Mouse (Mus musculus) heart, postnatal 0 days (tissue): Measurements from ENCODE around the gene Smad5. TPM values are rescaled to one million over a fixed set of nuclear protein-coding genes. Genes with fewer than 3 reads are reported as not detected.
A peak's percentile ranks its signal among the peaks of the same experiment; 100 is the strongest.

Experiments used
- ATAC-seq: fragments of 200-750 bp; cut with Nextera tagmentation; 2 replicates; pipeline ENCODE4 v1.8.0; 2017; ENCODE audit warnings: low read depth, moderate number of reproducible peaks, moderate library complexity; ENCODE audit not compliant: insufficient read depth
- DNase-seq: peaks from one replicate; pipeline ENCODE4 v3.0.0-alpha.2; 2016; ENCODE audit warnings: low spot score
- H3K27ac ChIP-seq: fragments of 300-500 bp; sonication (generic); 2 replicates; pipeline ENCODE4 v1.5.1; 2014; ENCODE audit warnings: low read depth, mild to moderate bottlenecking
- H3K27me3 ChIP-seq: fragments of 300-500 bp; sonication (generic); 2 replicates; pipeline ENCODE4 v1.6.1; 2014; ENCODE audit warnings: low read length, mixed read lengths; ENCODE audit not compliant: control insufficient read depth, insufficient read depth
- H3K36me3 ChIP-seq: fragments of 300-500 bp; sonication (generic); replicated peaks from 2 replicates; pipeline ENCODE4 v1.6.1; 2014; ENCODE audit warnings: low read length, mixed read lengths; ENCODE audit not compliant: control insufficient read depth, insufficient read depth
- H3K4me1 ChIP-seq: fragments of 300-500 bp; sonication (generic); 2 replicates; pipeline ENCODE4 v1.6.1; 2014; ENCODE audit warnings: antibody characterized with exemption; ENCODE audit not compliant: control insufficient read depth, insufficient read depth
- H3K4me2 ChIP-seq: fragments of 300-500 bp; sonication (generic); 2 replicates; pipeline ENCODE4 v1.6.1; 2014; ENCODE audit warnings: low read depth, mild to moderate bottlenecking, low read length, moderate library complexity
- H3K4me3 ChIP-seq: fragments of 300-500 bp; sonication (generic); 2 replicates; pipeline ENCODE4 v1.5.1; 2014; ENCODE audit warnings: low read depth, low read length
- H3K9ac ChIP-seq: fragments of 300-500 bp; sonication (generic); replicated peaks from 2 replicates; pipeline ENCODE4 v1.6.1; 2014; ENCODE audit warnings: low read depth, low read length, mixed read lengths
- H3K9me3 ChIP-seq: fragments of 300-500 bp; sonication (generic); replicated peaks from 2 replicates; pipeline ENCODE4 v1.6.1; 2016; ENCODE audit warnings: low read length; ENCODE audit not compliant: control insufficient read depth
- CTCF ChIP-seq: IDR thresholded peaks from 2 replicates; pipeline ENCODE4 v1.5.1; 2016; ENCODE audit warnings: antibody characterized with exemption, control low read depth, low read depth
- EP300 ChIP-seq: IDR thresholded peaks from 2 replicates; pipeline ENCODE4 v1.6.1; 2016; ENCODE audit warnings: antibody characterized with exemption, low read depth
- WGBS: fragments of 180-500 bp; shearing (Covaris S2); extraction: QIAGEN DNeasy Blood & Tissue Kit; methylation state at CpG from one replicate; pipeline ENCODE4 v1.1.7; 2014; 5-methylcytosine and 5-hydroxymethylcytosine counted together
- polyA plus RNA-seq: library from polyadenylated mRNA; unstranded; fragments of >200 nt; fragmentation: Nextera tagmentation; extraction: Ambion mirVana; gene quantifications from 2 replicates; pipeline ENCODE4 v1.2.1, GENCODE M21; 2015
- total RNA-seq: library from RNA; depleted of rRNA; stranded (reverse); fragments of >200 nt; gene quantifications from 2 replicates; pipeline ENCODE4 v1.2.3, GENCODE M21; 2014; ENCODE audit warnings: low replicate concordance

The Smad5 gene
- total and polyA plus RNA-seq, 2 experiments from 2014 or later: 12.0 to 36.9 TPM

GRCm38 (mm10) chr13:56766211-56766610 lies 63.4 kb downstream of the Smad5 start:
- Histone ChIP-seq H3K27me3 (peaks cover 11% of the 10 kb centered on the region), H3K4me1 (0 out of 2 replicates have a peak, but pooled peaks cover 4% of the 10 kb centered on the region), H3K9ac (no peak overlapping the region), H3K36me3 (no peaks in the 10 kb centered on the region), H3K27ac (no peak overlapping the region), H3K4me3 (no peak overlapping the region), H3K9me3 (no peaks in the 10 kb centered on the region), H3K4me2 (no peak overlapping the region)
- WGBS: 22% methylated on average over 5 of the region's 5 CpGs
- ATAC-seq (no peak), DNase-seq (no peak)
- TF ChIP-seq EP300 (no peak), CTCF (no peak)

DNA sequence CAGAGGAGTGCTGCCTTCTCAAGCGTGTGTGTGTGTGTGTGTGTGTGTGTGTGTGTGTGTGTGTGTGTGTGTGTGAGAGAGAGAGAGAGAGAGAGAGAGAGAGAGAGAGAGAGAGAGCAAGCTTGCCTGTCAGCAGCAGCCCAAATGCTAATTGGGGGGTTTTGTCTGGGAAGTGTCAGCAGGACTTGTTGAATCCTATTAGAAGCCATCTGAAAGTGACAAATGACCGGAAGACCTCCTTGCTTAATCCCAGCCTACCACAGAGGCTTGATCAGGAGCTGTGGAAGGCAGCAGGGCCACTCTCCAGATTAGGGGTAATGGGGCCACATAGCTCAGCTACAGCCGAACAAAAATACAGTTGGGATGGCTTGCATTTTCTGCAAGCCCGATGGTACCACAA lies 66.6 kb downstream of the Smad5 start:
- ATAC-seq (no peak), DNase-seq (no peak)
- H3K27ac ChIP-seq: no peak overlapping the region
- no peaks in the 10 kb centered on the region for H3K9me3 ChIP-seq
- WGBS: 40% methylated on average over 4 of the region's 4 CpGs
- no peak overlapping the region for H3K4me3 ChIP-seq
- TF ChIP-seq EP300: no peak
- TF ChIP-seq CTCF: no peak
- H3K4me1 ChIP-seq: 0 out of 2 replicates have a peak, but pooled peaks cover 4% of the 10 kb centered on the region
- no peak overlapping the region for H3K9ac ChIP-seq
- H3K4me2 ChIP-seq: no peak overlapping the region
- no peaks in the 10 kb centered on the region for H3K36me3 ChIP-seq
- no peaks in the 10 kb centered on the region for H3K27me3 ChIP-seq

- WGBS: 67% methylated on average over 1 of the region's 1 CpGs
- no peak overlapping the region for H3K4me3 ChIP-seq
- ATAC-seq (no peak), DNase-seq (no peak)
- H3K27me3 ChIP-seq: no peaks in the 10 kb centered on the region
- H3K36me3 ChIP-seq: no peaks in the 10 kb centered on the region
- H3K9me3 ChIP-seq: no peaks in the 10 kb centered on the region
- H3K4me1 ChIP-seq: 0 out of 2 replicates have a peak, but pooled peaks cover 4% of the 10 kb centered on the region
- no peak overlapping the region for H3K9ac ChIP-seq
- no peak overlapping the region for H3K4me2 ChIP-seq
- no peak overlapping the region for H3K27ac ChIP-seq
- no peak for TF ChIP-seq CTCF
- no peak for TF ChIP-seq EP300
These were observed 67.3 kb downstream of the Smad5 start for GRCm38 (mm10) chr13:56770136-56770578.

GRCm38 (mm10) chr13:56770786-56771185 lies 68.0 kb downstream of the Smad5 start:
- 0 out of 2 replicates have a peak, but pooled peaks have one; percentile 14 for TF ChIP-seq CTCF
- TF ChIP-seq EP300: no peak
- no peak for ATAC-seq

GRCm38 (mm10) chr13:56772592-56772991 lies 69.8 kb downstream of the Smad5 start:
- no peak overlapping the region for H3K9ac ChIP-seq
- no peak overlapping the region for H3K27ac ChIP-seq
- TF ChIP-seq EP300: no peak
- TF ChIP-seq CTCF: peak; percentile 30
- no peak overlapping the region for H3K4me2 ChIP-seq
- no peak; the same call in 1 of the 2 replicates for ATAC-seq
- no peak overlapping the region for H3K4me3 ChIP-seq
- WGBS: 35% methylated on average over 3 of the region's 3 CpGs
- H3K4me1 ChIP-seq: peaks cover 13% of the 10 kb centered on the region
- DNase-seq: no peak
- H3K36me3 ChIP-seq: no peaks in the 10 kb centered on the region
- no peaks in the 10 kb centered on the region for H3K9me3 ChIP-seq
- H3K27me3 ChIP-seq: no peaks in the 10 kb centered on the region

More at GRCm38 (mm10) chr13:56770786-56771185, 68.0 kb downstream of the Smad5 start:
- no peak for DNase-seq
- Histone ChIP-seq H3K27me3 (no peaks in the 10 kb centered on the region), H3K27ac (no peak overlapping the region), H3K4me1 (0 out of 2 replicates have a peak, but pooled peaks cover 4% of the 10 kb centered on the region), H3K4me3 (no peak overlapping the region), H3K9ac (no peak overlapping the region), H3K4me2 (no peak overlapping the region), H3K9me3 (no peaks in the 10 kb centered on the region), H3K36me3 (no peaks in the 10 kb centered on the region)
- 58% methylated on average over 5 of the region's 5 CpGs for WGBS
